11 mouse cellular contexts compared by ENCODE assay signal in the genomic region with DNA sequence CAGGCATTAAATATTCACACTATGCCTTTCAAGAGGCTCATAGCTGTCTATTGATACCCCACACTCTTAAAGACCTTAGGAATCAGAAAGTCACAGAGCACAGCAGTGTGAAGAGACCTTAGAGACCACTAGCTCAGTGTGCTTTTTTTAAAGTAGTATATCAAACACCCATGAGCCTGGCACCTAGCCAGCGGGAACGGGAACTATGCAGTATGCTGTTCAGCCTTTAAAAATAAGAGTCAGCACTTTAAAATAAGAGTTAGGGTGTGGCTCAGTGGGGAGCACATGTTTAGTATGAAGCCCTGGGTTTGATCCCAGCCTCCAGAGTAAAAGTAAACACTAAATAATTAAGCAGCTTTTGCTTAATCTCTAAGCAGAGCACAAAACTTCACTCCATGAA. TPM values are rescaled to one million over a fixed set of nuclear protein-coding genes. Genes with fewer than 3 reads are reported as not detected.
DNase-seq lines count a peak whose midpoint lies in the region; ATAC-seq and TF ChIP-seq lines count a peak whose summit lies in the region.
"Had no signal": no experiment of that assay in that cellular context is flagged by ENCODE, and none has a peak within 500 bp of the region (broad histone marks: within the 10 kb centered on the region; RNA-seq: fewer than 3 reads in every experiment).

No protein-coding gene starts in this region.

- no peaks in the 10 kb centered on the region for H3K36me3 ChIP-seq in heart, adult 2 months (ENCODE audit: control insufficient read depth, insufficient read depth, low read length)
- H3K36me3 ChIP-seq in hindbrain, embryonic 11.5 days (ENCODE audit: control insufficient read depth, insufficient read depth, low read length): no peaks in the 10 kb centered on the region
- H3K36me3 ChIP-seq: G1E had no signal

- H3K79me2 ChIP-seq in heart, adult 2 months (replicated peaks; ENCODE audit: control insufficient read depth, insufficient read depth, low read length): no peaks in the 10 kb centered on the region

- ATAC-seq in hindbrain, embryonic 11.5 days (ENCODE audit: low FRiP score): no peak

- intact Hi-C loops in heart, adult 2 months (cut with DNase I): no loop called here
- intact Hi-C loops in heart, postnatal 25 days (cut with DNase I): no loop called here

- no peak overlapping the region for H3K4me3 ChIP-seq in heart, adult 2 months
- H3K4me3 ChIP-seq in hindbrain, embryonic 11.5 days (ENCODE audit: low read depth, low read length): no peak overlapping the region

- TF ChIP-seq POLR2A in heart, adult 2 months (IDR thresholded peaks at IDR 0.05; ENCODE audit: insufficient read depth, low read depth, low read length): no peak

- H3K4me2 ChIP-seq in hindbrain, embryonic 11.5 days (replicated peaks; ENCODE audit: low read depth, low read length): no peak overlapping the region

- no peaks in the 10 kb centered on the region for H3K9me3 ChIP-seq in hindbrain, embryonic 11.5 days (ENCODE audit: control insufficient read depth, low read length)
- H3K9me3 ChIP-seq: G1E had no signal

- TF ChIP-seq EP300 in heart, adult 2 months (IDR thresholded peaks at IDR 0.05; ENCODE audit: insufficient read depth, low read depth, low read length): no peak

- no peaks in the 10 kb centered on the region for H3K4me1 ChIP-seq in heart, adult 2 months (ENCODE audit: control insufficient read depth, insufficient read depth, low read length)
- no peaks in the 10 kb centered on the region for H3K4me1 ChIP-seq in hindbrain, embryonic 11.5 days (replicated peaks; ENCODE audit: control insufficient read depth, insufficient read depth, low read length)

- peak; percentile 15 to 21 for DNase-seq in heart, adult 2 months
- DNase-seq in heart, postnatal 25 days (ENCODE audit: low spot score): no peak
- DNase-seq in thymus, postnatal 4 days: peak; percentile 6
- DNase-seq in thymus, postnatal 14 days: no peak
- peak; percentile 75 for DNase-seq in heart, postnatal 4 days
- peak; percentile 10 for DNase-seq in right cerebral cortex, postnatal 4 days
- DNase-seq in layer of hippocampus, postnatal 14 days (ENCODE audit: low spot score in 2 of 2): no peak
- no peak for DNase-seq in hindbrain, embryonic 11.5 days (ENCODE audit: low spot score)
- DNase-seq: cerebellum, adult 9-10 months; left cerebral cortex, postnatal 4 days had no signal

- H3K27ac ChIP-seq in heart, adult 2 months: no peak overlapping the region
- H3K27ac ChIP-seq in hindbrain, embryonic 11.5 days (ENCODE audit: low read depth, low read length): no peak overlapping the region

- no peak for TF ChIP-seq CTCF in heart, adult 2 months (IDR thresholded peaks at IDR 0.05)

- WGBS in heart, adult 2 months: 13% methylated on average over 2 of the region's 2 CpGs
- 49% methylated on average over 2 of the region's 2 CpGs for WGBS in hindbrain, embryonic 11.5 days

- H3K27me3 ChIP-seq in heart, adult 2 months (ENCODE audit: control insufficient read depth, insufficient read depth, low read length): no peaks in the 10 kb centered on the region
- no peaks in the 10 kb centered on the region for H3K27me3 ChIP-seq in hindbrain, embryonic 11.5 days (ENCODE audit: control insufficient read depth, insufficient read depth, low read length)

- H3K9ac ChIP-seq in heart, adult 2 months (ENCODE audit: low read depth, low read length): no peak overlapping the region
- no peak overlapping the region for H3K9ac ChIP-seq in hindbrain, embryonic 11.5 days (ENCODE audit: low read depth, low read length)

RNA-seq across cellular contexts. Expression of gene Smarca1, which starts 12.7 kb away (rescaled TPM):
- total RNA-seq in heart, adult 2 months (2021): 1 to 10 TPM; 1.5 TPM
- polyA plus RNA-seq in heart, adult 2 months (2012; rRNA removed): 0.12 and 0.38 TPM in 2 replicates
- 1 to 10 TPM in 1 of 2 experiments, under 1 TPM in 1; 0.89 to 1.3 TPM for total RNA-seq in heart, postnatal 25 days (2021)
- 10 to 100 TPM; 10.6 to 11.1 TPM for total RNA-seq in heart, postnatal 4 days (2021)
- 10 to 100 TPM; 29.3 to 34.8 TPM for total RNA-seq in layer of hippocampus, postnatal 14 days (2021)
- polyA plus RNA-seq in hindbrain, embryonic 11.5 days (2014; fragmentation: Nextera tagmentation; extraction: Ambion mirVana): 27.0 and 30.9 TPM in 2 replicates
- total RNA-seq: G1E had no signal
- polyA plus RNA-seq: G1E had no signal

RNA-seq across cellular contexts. Expression of gene Ocrl, which starts 32.1 kb away (rescaled TPM):
- 10 to 100 TPM in 1 of 2 experiments, 1 to 10 TPM in 1; 9.8 to 11.7 TPM for total RNA-seq in heart, adult 2 months (2021)
- 8.4 and 14.9 TPM in 2 replicates for polyA plus RNA-seq in heart, adult 2 months (2012; rRNA removed)
- total RNA-seq in heart, postnatal 25 days (2021): 10 to 100 TPM; 12.0 to 13.5 TPM
- total RNA-seq in heart, postnatal 4 days (2021): 10 to 100 TPM; 15.5 to 17.6 TPM
- total RNA-seq in layer of hippocampus, postnatal 14 days (2021): 10 to 100 TPM; 55.1 to 56.4 TPM
- 21.5 and 22.8 TPM in 2 replicates for polyA plus RNA-seq in hindbrain, embryonic 11.5 days (2014; fragmentation: Nextera tagmentation; extraction: Ambion mirVana)
- total RNA-seq: G1E had no signal
- polyA plus RNA-seq: G1E had no signal

Comparison
In these comparisons a context has a peak if more than half of its experiments do, and no peak if none do; other contexts are left out.
1. DNase-seq: peak in heart, adult 2 months (2 of 2), thymus, postnatal 4 days (single experiment), heart, postnatal 4 days (single experiment) and right cerebral cortex, postnatal 4 days (single experiment); none in heart, postnatal 25 days (single experiment), thymus, postnatal 14 days (single experiment), layer of hippocampus, postnatal 14 days (0 of 2) and hindbrain, embryonic 11.5 days (single experiment).
2. RNA of gene Smarca1, which starts 12.7 kb away (total RNA-seq): 29.3 to 34.8 TPM in layer of hippocampus, postnatal 14 days and 10.6 to 11.1 TPM in heart, postnatal 4 days; 1.5 TPM in heart, adult 2 months and 0.89 to 1.3 TPM in heart, postnatal 25 days; every median in the first group is over 4 times any median in the second.